Mouse (Mus musculus) thymus, adult 2 months (tissue): Measurements from ENCODE around the gene Pip4k2a.

Experiments used
- CTCF ChIP-seq: fragments of 200-500 bp; IDR thresholded peaks from 2 replicates; pipeline ENCODE4 v1.5.1; 2012; ENCODE audit warnings: mild to moderate bottlenecking, control low read depth, low read length, moderate library complexity, borderline replicate concordance; ENCODE audit not compliant: control insufficient read depth, poor library complexity, insufficient read depth; ENCODE audit errors: extremely low read depth
- POLR2A ChIP-seq: fragments of 200-500 bp; IDR thresholded peaks from 2 replicates; pipeline ENCODE4 v1.6.1; 2012; ENCODE audit warnings: mild to moderate bottlenecking, low read length, control low read depth, moderate library complexity; ENCODE audit not compliant: control insufficient read depth, poor library complexity, insufficient read depth; ENCODE audit errors: extremely low read depth

DNA sequence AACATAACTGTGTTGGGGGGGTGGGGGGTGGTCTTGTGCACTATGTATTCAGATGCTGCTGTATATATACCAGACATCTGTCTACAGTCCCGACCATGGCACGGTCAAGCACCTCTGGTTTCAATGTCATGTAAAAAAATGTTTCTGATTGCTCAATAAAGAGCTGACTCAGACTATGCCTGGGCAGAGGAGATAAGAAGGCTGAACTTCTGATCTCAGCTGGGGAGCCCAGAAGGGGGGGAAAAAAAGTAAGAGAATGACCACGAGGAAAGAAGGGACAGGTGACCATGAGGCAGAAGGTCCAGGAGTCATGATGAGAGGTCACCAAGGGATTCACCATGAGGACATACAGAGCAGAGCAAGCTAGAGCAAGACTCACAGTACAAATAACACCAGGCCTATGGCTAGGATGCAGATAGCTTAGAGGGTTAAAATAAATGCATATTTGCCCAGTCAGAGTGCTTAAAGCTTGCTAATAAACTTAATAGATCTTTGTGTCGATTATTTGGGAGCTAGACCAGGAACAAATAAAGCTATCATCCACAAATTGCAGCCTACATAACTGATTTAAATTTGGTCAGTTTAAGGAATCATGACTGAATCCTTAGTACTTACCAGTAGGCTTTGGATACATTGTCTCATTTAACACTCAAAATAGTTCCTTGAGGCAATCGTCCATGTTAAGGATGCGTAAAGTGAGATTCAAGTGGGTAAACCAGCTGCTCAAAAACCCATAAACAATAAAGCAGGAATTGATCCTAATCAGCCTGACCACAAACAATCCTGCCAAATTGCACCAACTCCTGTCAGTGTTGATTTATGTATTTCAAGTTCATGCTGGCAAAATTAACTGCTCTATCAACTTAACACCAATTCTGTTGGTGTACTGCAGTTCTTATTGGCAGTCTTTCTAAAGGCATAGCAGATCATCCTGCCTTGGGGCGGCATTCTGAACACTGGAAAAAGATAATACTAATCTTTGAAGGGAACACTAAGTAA is 5.1 kb downstream of the Pip4k2a start:
- TF ChIP-seq CTCF, result no peak
- TF ChIP-seq POLR2A, result no peak
